Mouse (Mus musculus): ENCODE measurements around the gene Slain2. TPM values are rescaled to one million over a fixed set of nuclear protein-coding genes. Genes with fewer than 3 reads are reported as not detected.
"Not testable (repeated sequence)": the region's sequence is repeated elsewhere in the genome, so short reads cannot be mapped to it uniquely, and the experiment has no call there.

Slain2 gene
- polyA plus RNA-seq, 2 experiments, result 4.5 to 5.4 TPM

DNA sequence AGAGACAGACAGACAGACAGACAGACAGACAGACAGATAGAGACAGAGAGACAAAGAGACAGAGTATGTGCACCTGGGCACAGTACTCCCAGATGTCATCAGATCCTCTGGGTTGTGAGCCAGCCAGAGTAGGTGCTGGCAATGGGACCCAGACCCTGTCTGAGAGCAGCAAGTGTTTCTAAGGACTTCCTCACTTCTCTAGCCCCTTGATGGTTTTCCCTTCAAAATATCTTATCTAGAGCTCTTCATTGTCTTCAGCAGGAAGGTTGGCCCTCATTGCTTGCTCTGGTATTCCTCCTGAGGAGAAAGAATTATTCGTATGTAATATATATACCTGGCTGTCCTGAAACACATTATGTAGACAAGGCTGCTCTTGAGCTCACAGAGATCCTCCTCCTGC is 78.4 kb downstream of the Slain2 start:
- 52% methylated on average over 1 of the region's 1 CpGs for WGBS (ENCODE audit: insufficient replicate concordance)
- no peak for TF ChIP-seq EP300 (IDR thresholded peaks at IDR 0.05; ENCODE audit: low read depth)
- no peak for TF ChIP-seq CTCF (IDR thresholded peaks at IDR 0.05; ENCODE audit: low read depth)
- H3K4me1 ChIP-seq (replicated peaks; ENCODE audit: control insufficient read depth in 2 of 2, insufficient read depth in 2 of 2, low read length in 1 of 2), result no peaks in the 10 kb centered on the region
- no peak overlapping the region for H3K4me2 ChIP-seq (ENCODE audit: low read depth)
- no peak overlapping the region for H3K9ac ChIP-seq (replicated peaks)
- H3K36me3 ChIP-seq (replicated peaks; ENCODE audit: control insufficient read depth, insufficient read depth, low read depth), result no peaks in the 10 kb centered on the region
- H3K9me3 ChIP-seq (ENCODE audit: control insufficient read depth, low read length), result no peaks in the 10 kb centered on the region
- H3K27me3 ChIP-seq (ENCODE audit: control insufficient read depth, insufficient read depth, low read length), result no peaks in the 10 kb centered on the region
- no peak for DNase-seq (ENCODE audit: low read depth in 3 of 3, low spot score in 3 of 3)
- no peak overlapping the region for H3K27ac ChIP-seq
- no peak overlapping the region for H3K4me3 ChIP-seq (ENCODE audit: insufficient read depth in 1 of 2, low read depth in 2 of 2, low read length in 2 of 2)
- no peak for ATAC-seq (ENCODE audit: insufficient read depth)

DNA sequence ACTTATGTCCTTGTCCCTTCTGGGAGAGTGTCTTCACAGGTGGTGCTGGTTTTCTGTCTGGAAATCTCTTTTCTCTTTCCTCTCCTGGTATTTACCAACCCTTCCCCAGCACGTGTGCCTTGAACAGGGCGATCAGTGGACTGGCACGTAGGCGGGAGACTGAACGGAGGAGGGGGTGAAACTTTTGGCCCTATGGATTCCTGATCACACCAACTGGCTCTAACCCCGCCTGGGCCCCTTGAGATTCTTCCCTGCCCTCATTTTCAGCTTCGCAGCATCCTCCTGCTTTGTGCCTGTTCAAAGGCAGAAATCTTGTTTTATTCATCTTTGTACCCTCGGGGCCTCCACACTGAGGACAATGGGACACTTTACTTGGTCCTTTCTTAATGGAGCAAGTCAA is 80.3 kb downstream of the Slain2 start:
- Histone ChIP-seq H3K4me3 (ENCODE audit: insufficient read depth in 1 of 2, low read depth in 2 of 2, low read length in 2 of 2) (no peak overlapping the region), H3K4me2 (ENCODE audit: low read depth) (no peak overlapping the region), H3K27me3 (ENCODE audit: control insufficient read depth, insufficient read depth, low read length) (no peaks in the 10 kb centered on the region), H3K9ac (replicated peaks) (no peak overlapping the region), H3K9me3 (ENCODE audit: control insufficient read depth, low read length) (no peaks in the 10 kb centered on the region), H3K4me1 (replicated peaks; ENCODE audit: control insufficient read depth in 2 of 2, insufficient read depth in 2 of 2, low read length in 1 of 2) (no peaks in the 10 kb centered on the region), H3K36me3 (replicated peaks; ENCODE audit: control insufficient read depth, insufficient read depth, low read depth) (no peaks in the 10 kb centered on the region), H3K27ac (no peak overlapping the region)
- ATAC-seq (ENCODE audit: insufficient read depth), result no peak
- 56% methylated on average over 8 of the region's 8 CpGs for WGBS (ENCODE audit: insufficient replicate concordance)
- no peak for DNase-seq (ENCODE audit: low read depth in 3 of 3, low spot score in 3 of 3)
- TF ChIP-seq EP300 (IDR thresholded peaks at IDR 0.05; ENCODE audit: low read depth) (no peak), CTCF (IDR thresholded peaks at IDR 0.05; ENCODE audit: low read depth) (no peak)

- no peak for ATAC-seq (ENCODE audit: insufficient read depth)
- H3K4me2 ChIP-seq (ENCODE audit: low read depth), result no peak overlapping the region
- no peak overlapping the region for H3K4me3 ChIP-seq (ENCODE audit: insufficient read depth in 1 of 2, low read depth in 2 of 2, low read length in 2 of 2)
- H3K27me3 ChIP-seq (ENCODE audit: control insufficient read depth, insufficient read depth, low read length), result no peaks in the 10 kb centered on the region
- WGBS (ENCODE audit: insufficient replicate concordance), result 44% methylated on average over 2 of the region's 2 CpGs
- DNase-seq (ENCODE audit: low read depth in 3 of 3, low spot score in 3 of 3), result no peak
- H3K4me1 ChIP-seq (replicated peaks; ENCODE audit: control insufficient read depth in 2 of 2, insufficient read depth in 2 of 2, low read length in 1 of 2), result no peaks in the 10 kb centered on the region
- H3K27ac ChIP-seq, result no peak overlapping the region
- no peaks in the 10 kb centered on the region for H3K9me3 ChIP-seq (ENCODE audit: control insufficient read depth, low read length)
- no peak overlapping the region for H3K9ac ChIP-seq (replicated peaks)
- H3K36me3 ChIP-seq (replicated peaks; ENCODE audit: control insufficient read depth, insufficient read depth, low read depth), result no peaks in the 10 kb centered on the region
- TF ChIP-seq EP300 (IDR thresholded peaks at IDR 0.05; ENCODE audit: low read depth) (no peak), CTCF (IDR thresholded peaks at IDR 0.05; ENCODE audit: low read depth) (no peak)
These were observed 80.8 kb downstream of the Slain2 start for GRCm38 (mm10) chr5:72994928-72995327.

- H3K4me3 ChIP-seq (ENCODE audit: insufficient read depth in 1 of 2, low read depth in 2 of 2, low read length in 2 of 2), result no peak overlapping the region
- no peak overlapping the region for H3K4me2 ChIP-seq (ENCODE audit: low read depth)
- no peak overlapping the region for H3K27ac ChIP-seq
- no peak for ATAC-seq (ENCODE audit: insufficient read depth)
- TF ChIP-seq CTCF (IDR thresholded peaks at IDR 0.05; ENCODE audit: low read depth) (no peak), EP300 (IDR thresholded peaks at IDR 0.05; ENCODE audit: low read depth) (no peak)
- no peaks in the 10 kb centered on the region for H3K9me3 ChIP-seq (ENCODE audit: control insufficient read depth, low read length)
- H3K9ac ChIP-seq (replicated peaks), result no peak overlapping the region
- H3K4me1 ChIP-seq (replicated peaks; ENCODE audit: control insufficient read depth in 2 of 2, insufficient read depth in 2 of 2, low read length in 1 of 2), result no peaks in the 10 kb centered on the region
- H3K36me3 ChIP-seq (replicated peaks; ENCODE audit: control insufficient read depth, insufficient read depth, low read depth), result no peaks in the 10 kb centered on the region
- no peak for DNase-seq (ENCODE audit: low read depth in 3 of 3, low spot score in 3 of 3)
- H3K27me3 ChIP-seq (ENCODE audit: control insufficient read depth, insufficient read depth, low read length), result no peaks in the 10 kb centered on the region
- WGBS (ENCODE audit: insufficient replicate concordance), result 55% methylated on average over 10 of the region's 10 CpGs
These were observed 81.3 kb downstream of the Slain2 start for GRCm38 (mm10) chr5:72995379-72995778.

GRCm38 (mm10) chr5:72998546-72998945 is 84.4 kb downstream of the Slain2 start:
- H3K4me2 ChIP-seq (ENCODE audit: low read depth); H3K4me1 ChIP-seq (replicated peaks; ENCODE audit: control insufficient read depth in 2 of 2, insufficient read depth in 2 of 2, low read length in 1 of 2); H3K9me3 ChIP-seq (ENCODE audit: control insufficient read depth, low read length); H3K4me3 ChIP-seq (ENCODE audit: insufficient read depth in 1 of 2, low read depth in 2 of 2, low read length in 2 of 2); ATAC-seq (ENCODE audit: insufficient read depth); H3K36me3 ChIP-seq (replicated peaks; ENCODE audit: control insufficient read depth, insufficient read depth, low read depth); H3K9ac ChIP-seq (replicated peaks); H3K27ac ChIP-seq; DNase-seq (ENCODE audit: low read depth in 3 of 3, low spot score in 3 of 3); H3K27me3 ChIP-seq (ENCODE audit: control insufficient read depth, insufficient read depth, low read length): not testable (repeated sequence)
- WGBS (ENCODE audit: insufficient replicate concordance), result 58% methylated on average over 1 of the region's 1 CpGs

DNA sequence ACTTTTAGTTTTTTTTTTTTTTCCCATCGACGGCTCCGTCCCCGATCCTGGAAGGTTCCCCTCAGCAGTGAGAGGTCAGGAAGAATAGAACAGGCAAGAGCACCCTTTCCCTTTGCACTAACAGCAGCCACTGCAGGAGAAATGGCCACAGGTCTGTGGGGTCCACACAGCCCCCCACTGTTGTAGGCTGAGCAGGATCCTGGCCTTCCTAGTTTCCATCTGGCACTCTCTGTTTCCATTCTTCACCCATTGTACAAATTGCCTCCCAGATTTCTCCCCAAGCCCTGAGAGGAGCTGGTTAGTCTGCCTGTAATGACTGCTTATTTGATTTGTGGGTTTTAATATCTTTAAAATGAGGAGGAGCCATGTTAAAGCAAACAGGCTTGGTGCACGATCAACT is 89.9 kb downstream of the Slain2 start:
- TF ChIP-seq CTCF (IDR thresholded peaks at IDR 0.05; ENCODE audit: low read depth) (no peak), EP300 (IDR thresholded peaks at IDR 0.05; ENCODE audit: low read depth) (no peak)
- Histone ChIP-seq H3K27ac (no peak overlapping the region), H3K9ac (replicated peaks) (no peak overlapping the region), H3K4me3 (ENCODE audit: insufficient read depth in 1 of 2, low read depth in 2 of 2, low read length in 2 of 2) (no peak overlapping the region), H3K27me3 (ENCODE audit: control insufficient read depth, insufficient read depth, low read length) (peaks cover 26% of the 10 kb centered on the region), H3K4me1 (replicated peaks; ENCODE audit: control insufficient read depth in 2 of 2, insufficient read depth in 2 of 2, low read length in 1 of 2) (no peaks in the 10 kb centered on the region), H3K36me3 (replicated peaks; ENCODE audit: control insufficient read depth, insufficient read depth, low read depth) (no peaks in the 10 kb centered on the region), H3K4me2 (ENCODE audit: low read depth) (no peak overlapping the region), H3K9me3 (ENCODE audit: control insufficient read depth, low read length) (no peaks in the 10 kb centered on the region)
- ATAC-seq (ENCODE audit: insufficient read depth), result no peak
- DNase-seq (ENCODE audit: low read depth in 3 of 3, low spot score in 3 of 3), result no peak
- WGBS (ENCODE audit: insufficient replicate concordance), result 86% methylated on average over 5 of the region's 5 CpGs
